Mouse (Mus musculus) limb, embryonic 14.5 days (tissue): Measurements from ENCODE around the gene Zfp467. TPM values are rescaled to one million over a fixed set of nuclear protein-coding genes. Genes with fewer than 3 reads are reported as not detected.

Experiments
- ATAC-seq: fragments of 200-750 bp; cut with Nextera tagmentation; 2 replicates; pipeline ENCODE4 v1.8.0; 2017; ENCODE audit warnings: low read depth, moderate number of reproducible peaks, moderate TSS enrichment; ENCODE audit not compliant: low FRiP score
- DNase-seq: peaks from one replicate; pipeline ENCODE4 v3.0.0-alpha.2; 2015; ENCODE audit warnings: low spot score
- H3K27ac ChIP-seq: fragments of 300-500 bp; sonication (generic); replicated peaks from 2 replicates; pipeline ENCODE4 v1.5.1; 2014; ENCODE audit warnings: low read depth, mild to moderate bottlenecking, low read length, moderate library complexity, mixed read lengths
- H3K27me3 ChIP-seq: fragments of 300-500 bp; sonication (generic); 2 replicates; pipeline ENCODE4 v1.6.1; 2014; ENCODE audit warnings: low read length, mixed read lengths; ENCODE audit not compliant: control insufficient read depth, insufficient read depth
- H3K36me3 ChIP-seq: fragments of 300-500 bp; sonication (generic); 2 replicates; pipeline ENCODE4 v1.6.1; 2014; ENCODE audit warnings: mild to moderate bottlenecking, low read length, moderate library complexity, mixed read lengths; ENCODE audit not compliant: control insufficient read depth, insufficient read depth
- H3K4me1 ChIP-seq: fragments of 300-500 bp; sonication (generic); 2 replicates; pipeline ENCODE4 v1.6.1; 2014; ENCODE audit warnings: antibody characterized with exemption, low read length, mixed read lengths; ENCODE audit not compliant: control insufficient read depth, insufficient read depth
- H3K4me2 ChIP-seq: fragments of 300-500 bp; sonication (generic); replicated peaks from 2 replicates; pipeline ENCODE4 v1.6.1; 2014; ENCODE audit warnings: low read depth, mild to moderate bottlenecking, low read length, moderate library complexity; ENCODE audit not compliant: severe bottlenecking
- H3K4me3 ChIP-seq: fragments of 300-500 bp; sonication (generic); replicated peaks from 2 replicates; pipeline ENCODE4 v1.5.1; 2014; ENCODE audit warnings: low read length
- H3K9ac ChIP-seq: fragments of 300-500 bp; sonication (generic); 2 replicates; pipeline ENCODE4 v1.6.1; 2014; ENCODE audit warnings: mild to moderate bottlenecking, low read depth, low read length, moderate library complexity; ENCODE audit not compliant: severe bottlenecking
- H3K9me3 ChIP-seq: fragments of 300-500 bp; sonication (generic); 2 replicates; pipeline ENCODE4 v1.6.1; 2016; ENCODE audit warnings: low read length; ENCODE audit not compliant: control insufficient read depth
- POLR2A ChIP-seq: fragments of 200-500 bp; IDR thresholded peaks from 2 replicates; pipeline ENCODE4 v1.8.0; 2012; ENCODE audit warnings: inconsistent platforms, mild to moderate bottlenecking, moderate library complexity, borderline replicate concordance; ENCODE audit not compliant: insufficient read depth, insufficient read length; ENCODE audit errors: extremely low read depth
- WGBS: fragments of 180-500 bp; shearing (Covaris S2); extraction: QIAGEN DNeasy Blood & Tissue Kit; methylation state at CpG from one replicate; pipeline ENCODE4 v1.1.7; 2014; 5-methylcytosine and 5-hydroxymethylcytosine counted together
- polyA plus RNA-seq, 2 experiments: library from polyadenylated mRNA; depleted of rRNA in 1 of 2; stranded (reverse) in 1 of 2; unstranded in 1 of 2; fragments of >200 nt; fragmentation: Nextera tagmentation in 1 of 2; extraction: Ambion mirVana in 1 of 2; gene quantifications; 2 replicates each; pipeline versions ENCODE4 v1.2.1 to v1.2.3; 2012 to 2014

Zfp467 gene
- polyA plus RNA-seq, 2 experiments, result 29.3 to 43.5 TPM

- no peak for ATAC-seq
- no peaks in the 10 kb centered on the region for H3K36me3 ChIP-seq
- H3K27ac ChIP-seq, result no peak overlapping the region
- no peak overlapping the region for H3K4me2 ChIP-seq
- H3K9ac ChIP-seq, result no peak overlapping the region
- no peak for TF ChIP-seq POLR2A
- no peak overlapping the region for H3K4me3 ChIP-seq
- H3K27me3 ChIP-seq, result no peaks in the 10 kb centered on the region
- no peak for DNase-seq
- H3K4me1 ChIP-seq, result no peaks in the 10 kb centered on the region
- 42% methylated on average over 6 of the region's 6 CpGs for WGBS
- H3K9me3 ChIP-seq, result no peaks in the 10 kb centered on the region
Observed at GRCm38 (mm10) chr6:48466715-48467114, 21.1 kb upstream of the Zfp467 start.

- no peak for DNase-seq
- WGBS, result 89% methylated on average over 12 of the region's 13 CpGs
Observed at GRCm38 (mm10) chr6:48464966-48465679, 19.5 kb upstream of the Zfp467 start.

GRCm38 (mm10) chr6:48452771-48453170 is 7.1 kb upstream of the Zfp467 start:
- Histone ChIP-seq H3K4me1 (no peaks in the 10 kb centered on the region), H3K4me3 (no peak overlapping the region), H3K27me3 (no peaks in the 10 kb centered on the region), H3K9ac (no peak overlapping the region), H3K9me3 (no peaks in the 10 kb centered on the region), H3K36me3 (no peaks in the 10 kb centered on the region), H3K27ac (no peak overlapping the region), H3K4me2 (no peak overlapping the region)
- TF ChIP-seq POLR2A, result no peak
- no peak for ATAC-seq
- no peak for DNase-seq
- WGBS, result 72% methylated on average over 3 of the region's 3 CpGs

More at GRCm38 (mm10) chr6:48464966-48465679, 19.5 kb upstream of the Zfp467 start:
- no peak for ATAC-seq
- no peak for TF ChIP-seq POLR2A
- Histone ChIP-seq H3K9me3 (no peaks in the 10 kb centered on the region), H3K36me3 (no peaks in the 10 kb centered on the region), H3K9ac (no peak overlapping the region), H3K27ac (no peak overlapping the region), H3K4me3 (no peak overlapping the region), H3K4me2 (no peak overlapping the region), H3K27me3 (no peaks in the 10 kb centered on the region), H3K4me1 (no peaks in the 10 kb centered on the region)

GRCm38 (mm10) chr6:48452151-48452550 is 6.5 kb upstream of the Zfp467 start:
- no peak overlapping the region for H3K9ac ChIP-seq
- no peaks in the 10 kb centered on the region for H3K9me3 ChIP-seq
- WGBS, result 67% methylated on average over 1 of the region's 1 CpGs
- H3K27ac ChIP-seq, result no peak overlapping the region
- no peak overlapping the region for H3K4me2 ChIP-seq
- H3K27me3 ChIP-seq, result no peaks in the 10 kb centered on the region
- H3K4me3 ChIP-seq, result no peak overlapping the region
- DNase-seq (no peak), ATAC-seq (no peak)
- no peaks in the 10 kb centered on the region for H3K4me1 ChIP-seq
- TF ChIP-seq POLR2A, result no peak
- no peaks in the 10 kb centered on the region for H3K36me3 ChIP-seq

GRCm38 (mm10) chr6:48448527-48448926 is 2.9 kb upstream of the Zfp467 start:
- Histone ChIP-seq H3K4me2 (no peak overlapping the region), H3K9me3 (no peaks in the 10 kb centered on the region), H3K4me1 (peaks cover 11% of the 10 kb centered on the region), H3K27me3 (no peaks in the 10 kb centered on the region), H3K36me3 (no peaks in the 10 kb centered on the region), H3K27ac (no peak overlapping the region), H3K9ac (no peak overlapping the region), H3K4me3 (no peak overlapping the region)
- DNase-seq (no peak), ATAC-seq (no peak)
- 67% methylated on average over 7 of the region's 7 CpGs for WGBS
- TF ChIP-seq POLR2A, result no peak
